Mouse (Mus musculus) gonadal fat pad, adult 2 months (tissue): Measurements from ENCODE around the gene Gm6657. TPM values are rescaled to one million over a fixed set of nuclear protein-coding genes. Genes with fewer than 3 reads are reported as not detected.

ENCODE experiments used
- DNase-seq: peaks from one replicate; pipeline ENCODE4 v3.0.0-alpha.2; 2012; ENCODE audit warnings: low read depth
- polyA plus RNA-seq: library from polyadenylated mRNA; depleted of rRNA; stranded (reverse); fragments of >200 nt; gene quantifications from 2 replicates; pipeline ENCODE4 v1.2.3, GENCODE M21; 2012; rRNA removed

The Gm6657 gene
- polyA plus RNA-seq: not detected in 2 replicates

- DNase-seq: no peak
Observed at GRCm38 (mm10) chr12:78193942-78194341, at the start of gene Gm6657. Gene Gm6657, plus strand, starts transcription at chr12:78194242.

DNA sequence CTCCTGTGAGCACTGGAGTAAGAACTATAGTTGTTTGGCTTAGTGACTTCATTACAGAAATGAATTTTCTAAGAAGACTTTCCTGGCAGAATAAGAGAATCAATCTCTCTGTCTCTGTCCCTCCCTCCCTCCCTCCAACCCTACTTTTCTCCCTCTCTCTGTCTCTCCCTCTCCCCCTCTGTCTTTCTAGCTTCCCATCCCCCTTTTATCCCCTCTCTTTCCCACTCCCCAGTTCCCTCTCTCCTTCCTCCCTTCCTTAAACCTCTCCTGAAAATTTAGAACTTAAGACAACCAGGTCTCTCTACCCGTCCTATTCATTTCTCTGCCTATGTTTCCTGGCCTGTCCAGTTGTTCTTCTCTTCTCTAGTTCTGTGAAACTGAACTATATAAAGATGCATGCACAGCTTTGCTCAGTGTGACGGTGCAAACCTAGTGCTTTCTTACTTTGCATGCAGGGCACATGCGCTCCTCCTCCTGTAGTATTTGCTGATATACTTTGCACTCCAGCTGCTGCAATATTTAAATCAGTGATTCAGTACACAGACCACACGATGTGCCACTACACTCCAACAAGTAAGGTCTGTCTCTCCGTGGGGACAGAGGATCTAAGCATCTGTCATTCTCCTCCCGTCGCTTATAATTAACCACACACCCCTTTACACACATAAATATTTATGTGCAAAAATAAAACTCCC is 40.6 kb upstream of the Gm6657 start:
- DNase-seq: no peak

- DNase-seq: no peak
Observed at GRCm38 (mm10) chr12:78170178-78170577, 23.9 kb upstream of the Gm6657 start.

- peak; percentile 36 for DNase-seq
Observed at GRCm38 (mm10) chr12:78173945-78174344, 20.1 kb upstream of the Gm6657 start.

DNA sequence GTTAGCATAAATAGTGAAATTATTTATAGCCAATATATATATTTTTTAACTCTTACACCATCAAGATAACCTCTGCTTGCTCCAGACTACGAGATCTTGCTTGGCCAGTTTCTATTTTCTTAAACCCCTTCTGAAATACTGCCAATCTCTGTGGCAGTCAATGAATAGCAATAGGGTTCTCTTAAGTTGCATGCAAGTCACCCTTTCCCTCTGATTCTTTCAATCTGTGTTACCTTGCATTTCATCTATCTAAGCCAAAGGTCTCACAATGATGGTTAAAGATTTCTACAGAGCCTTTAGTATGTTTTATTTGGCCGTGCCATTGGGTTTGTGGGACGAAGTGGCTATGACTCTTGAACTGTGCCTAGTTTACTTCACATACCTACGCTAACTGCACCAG is 19.4 kb upstream of the Gm6657 start:
- DNase-seq: peak; percentile 86

DNA sequence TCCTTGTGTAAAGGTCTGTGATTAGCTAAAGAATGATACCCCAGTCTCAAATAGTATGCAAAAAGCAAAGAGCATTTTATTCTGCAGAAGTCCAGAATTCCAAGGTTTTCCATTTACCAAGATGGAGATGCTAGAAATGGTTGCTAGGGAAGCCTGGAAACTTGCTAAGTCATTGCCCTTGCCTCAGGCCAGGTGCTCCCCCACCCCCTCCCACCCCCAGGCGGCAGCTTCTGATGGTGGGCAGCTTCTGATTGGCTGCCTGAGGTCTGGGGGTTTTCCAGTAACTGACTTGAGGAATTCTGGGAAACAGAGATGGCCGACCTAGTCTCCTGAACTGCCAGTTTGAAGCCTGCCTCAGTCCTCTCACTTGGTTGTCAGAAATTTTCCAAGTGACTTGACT is 12.6 kb upstream of the Gm6657 start:
- no peak for DNase-seq

GRCm38 (mm10) chr12:78195368-78195767 is 1.3 kb downstream of the Gm6657 start:
- no peak for DNase-seq

GRCm38 (mm10) chr12:78203646-78204045 is 9.6 kb downstream of the Gm6657 start:
- no peak for DNase-seq

- DNase-seq: peak; percentile 98
Observed at GRCm38 (mm10) chr12:78205915-78206570, 12.0 kb downstream of the Gm6657 start.

DNA sequence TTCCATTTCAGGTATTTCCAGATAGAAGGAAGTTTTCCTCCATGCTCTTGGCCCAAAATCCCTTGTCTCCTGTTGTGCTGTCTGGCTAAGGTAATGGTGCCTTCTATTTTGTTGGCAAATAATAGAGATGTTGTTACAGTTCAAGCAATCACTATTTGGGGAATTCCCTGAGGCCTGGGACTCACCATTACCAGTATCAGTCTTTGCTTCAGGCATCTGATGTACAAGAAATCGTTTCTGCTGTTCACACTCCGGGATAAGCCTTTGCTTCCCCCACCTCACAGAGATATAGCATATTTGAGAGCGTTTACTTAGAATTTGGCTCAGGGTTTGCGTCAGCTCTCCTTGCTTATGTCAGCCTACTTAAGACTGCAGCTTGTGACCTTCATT is 12.5 kb downstream of the Gm6657 start:
- no peak for DNase-seq

- DNase-seq: no peak
Observed at GRCm38 (mm10) chr12:78209856-78210255, 15.8 kb downstream of the Gm6657 start.

DNA sequence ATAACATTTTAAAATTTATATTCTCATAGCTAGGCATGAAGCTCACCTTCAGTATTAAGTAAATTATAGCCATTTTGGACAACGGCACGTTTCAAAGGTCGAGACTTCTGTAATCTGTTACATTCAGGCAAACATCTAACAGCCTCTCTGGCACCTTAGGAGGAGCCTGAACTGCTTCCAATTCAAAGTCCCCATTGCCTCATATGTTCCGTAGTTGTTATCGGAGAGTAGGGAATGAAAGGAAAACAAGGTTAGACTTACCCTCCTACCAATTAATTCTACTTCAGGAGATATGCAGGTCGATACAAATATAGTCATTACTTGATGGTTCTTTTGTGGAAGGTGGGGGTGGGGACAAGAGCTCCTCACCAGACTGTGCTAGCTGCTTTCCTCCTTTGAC is 21.4 kb downstream of the Gm6657 start:
- no peak for DNase-seq

DNA sequence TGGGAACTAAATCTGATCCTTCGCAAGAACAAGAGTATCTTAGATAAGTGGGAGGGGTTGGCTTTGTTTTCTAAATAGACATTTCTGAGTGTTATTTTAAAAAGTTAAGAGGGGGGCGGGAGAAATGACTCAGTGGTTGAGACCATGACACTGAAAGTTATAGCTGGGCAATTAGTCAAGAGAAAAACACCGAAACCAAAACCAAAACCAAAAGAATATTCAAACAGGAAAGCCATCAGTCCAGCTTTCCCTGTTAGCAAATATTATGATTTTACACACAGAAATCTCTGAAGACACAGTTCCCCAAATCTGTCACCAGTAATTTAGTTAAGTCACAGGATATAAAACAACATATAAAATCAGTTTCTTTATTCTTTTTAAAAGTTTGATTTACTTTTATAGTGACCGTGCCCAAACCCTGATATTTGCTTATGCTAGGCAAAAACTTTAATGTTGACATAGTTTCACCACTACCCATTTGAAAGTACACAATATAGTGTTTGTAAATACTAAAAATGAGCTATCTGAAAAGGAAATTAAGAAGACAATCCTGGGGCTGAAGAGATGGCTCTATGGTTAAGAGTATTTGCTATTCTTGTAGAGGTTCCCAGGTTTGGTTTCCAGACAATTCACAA is 25.3 kb downstream of the Gm6657 start:
- no peak for DNase-seq

DNA sequence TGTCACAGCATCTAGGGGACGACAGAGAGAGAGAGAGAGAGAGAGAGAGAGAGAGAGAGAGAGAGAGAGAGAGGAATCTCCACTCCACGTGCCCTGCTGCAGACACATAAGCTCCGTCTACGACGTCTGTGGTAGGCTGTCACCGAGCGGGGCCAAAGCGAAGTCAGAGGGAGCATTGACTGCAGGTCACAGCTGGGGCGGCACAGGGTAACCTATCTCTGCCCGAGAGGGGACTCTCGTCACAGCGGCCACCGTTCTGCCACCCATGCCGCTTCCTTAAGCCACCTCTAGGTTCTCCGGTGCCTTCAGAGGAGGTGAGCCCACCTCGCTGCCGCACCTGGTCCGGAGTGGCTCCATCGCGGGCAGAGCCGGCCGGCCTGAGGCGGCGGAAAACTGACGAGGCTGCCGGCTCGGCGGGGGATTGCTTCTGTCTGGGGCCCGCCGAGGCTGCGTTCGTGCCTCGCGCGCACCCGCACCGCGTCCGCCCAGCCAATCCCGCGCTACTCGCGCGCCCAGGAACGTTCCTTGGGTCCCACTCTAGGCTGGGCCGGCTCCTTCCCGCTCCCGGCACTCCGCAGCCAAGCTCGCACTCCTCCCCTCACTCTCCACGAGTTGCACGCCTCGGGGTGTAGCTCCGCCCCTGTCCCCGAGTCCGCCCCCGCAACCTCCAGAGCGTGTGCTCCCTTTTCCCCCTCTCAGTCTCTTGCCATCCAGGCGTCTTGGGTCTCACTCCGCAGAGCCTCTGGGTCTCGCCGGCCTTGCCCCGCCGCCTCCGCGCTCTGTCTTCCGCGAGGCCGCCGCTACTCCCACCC is 31.9 kb downstream of the Gm6657 start, which contains the start of gene Gphn:
Gene Gphn (plus strand): TSS at position 673 of the 812 bp plus-strand sequence.
- peak; percentile 51 for DNase-seq

- no peak for DNase-seq
Observed at GRCm38 (mm10) chr12:78226519-78226875, 32.5 kb downstream of the Gm6657 start.

- DNase-seq: no peak
Observed at GRCm38 (mm10) chr12:78227021-78227932, 33.2 kb downstream of the Gm6657 start.

DNA sequence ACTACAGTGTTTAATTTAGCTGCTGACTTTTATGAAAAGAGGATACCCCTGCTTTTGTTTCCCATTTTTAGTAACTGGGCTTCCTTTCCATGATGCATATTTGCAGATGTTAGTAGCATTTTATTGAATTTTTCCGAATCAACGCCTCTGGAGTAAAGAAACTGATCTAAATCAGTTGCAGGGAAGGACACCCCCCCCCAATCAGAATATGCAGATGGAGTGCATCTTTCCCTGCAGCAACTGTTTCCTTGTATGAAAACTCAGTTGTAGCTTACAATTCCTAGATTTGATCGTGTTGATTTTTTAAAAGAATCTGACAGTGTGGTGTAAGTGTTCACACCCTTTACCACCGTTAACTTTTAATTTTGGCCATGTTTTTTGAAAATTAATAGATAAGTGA is 34.1 kb downstream of the Gm6657 start:
- DNase-seq: no peak

DNA sequence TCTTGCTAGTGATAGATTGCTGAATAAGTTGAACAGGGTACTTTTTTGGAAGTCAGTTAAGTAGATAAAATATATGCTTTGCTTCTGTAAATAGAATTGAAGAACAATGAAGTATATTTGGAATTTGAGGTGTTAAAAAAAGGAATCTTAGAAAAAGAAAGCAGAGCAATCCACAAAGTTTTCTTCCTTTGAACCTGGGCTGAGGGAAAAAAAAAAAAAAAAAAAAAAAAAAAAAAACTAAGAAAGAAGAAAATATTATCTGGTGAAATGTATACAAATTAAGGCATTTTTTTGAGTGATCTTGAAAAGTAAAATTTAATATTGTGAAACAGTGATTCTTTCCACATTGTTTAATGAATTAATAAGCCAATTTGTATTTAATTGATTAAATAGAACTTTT is 38.5 kb downstream of the Gm6657 start:
- DNase-seq: no peak

DNA sequence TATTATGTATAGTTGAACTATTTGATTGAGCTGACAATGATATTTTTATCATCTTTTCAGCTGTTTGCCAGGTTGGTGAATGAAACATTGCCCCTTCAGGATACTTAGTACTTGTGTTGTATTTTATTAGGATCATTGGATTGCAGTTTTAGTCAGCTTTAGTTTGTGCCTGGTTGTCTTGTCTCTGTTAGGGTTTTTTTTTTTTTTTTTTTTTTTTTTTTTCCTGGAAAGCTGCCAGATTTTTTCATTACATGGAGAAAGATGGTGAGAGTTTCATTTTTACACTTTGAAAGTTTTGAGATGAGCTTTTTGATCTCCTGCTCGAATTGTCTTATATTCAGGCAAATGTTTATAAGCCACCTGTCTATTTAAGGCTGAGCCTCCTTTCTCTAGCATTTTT is 54.3 kb downstream of the Gm6657 start:
- no peak for DNase-seq

GRCm38 (mm10) chr12:78249151-78249550 is 55.1 kb downstream of the Gm6657 start:
- DNase-seq: peak; percentile 97
